Mouse (Mus musculus) hematopoietic stem cell, adult 5-6 weeks (primary cell): ENCODE data around the gene Schip1. TPM values are rescaled to one million over a fixed set of nuclear protein-coding genes. Genes with fewer than 3 reads are reported as not detected.

Experiments used
- ATAC-seq, 2 experiments: fragments of 125-278 bp in 1 of 2; replicated peaks in 1 of 2; 2 replicates each; pipeline ENCODE4 v1.8.0; 2016 to 2017; ENCODE audit warnings: inconsistent platforms in 2 of 2, mild to moderate bottlenecking in 2 of 2, moderate number of reproducible peaks in 2 of 2, low read depth in 1 of 2, moderate TSS enrichment in 1 of 2; ENCODE audit not compliant: low FRiP score in 2 of 2, poor library complexity in 2 of 2, severe bottlenecking in 2 of 2, insufficient read depth in 1 of 2, low TSS enrichment in 1 of 2
- total RNA-seq: library from RNA; stranded (forward); fragments of 172-1452, 232-1000 nt; gene quantifications from 2 replicates; pipeline ENCODE4 v1.2.3, GENCODE M21; 2017

Schip1 gene
- total RNA-seq, 1 experiment from 2014 or later, result 0.94 TPM

DNA sequence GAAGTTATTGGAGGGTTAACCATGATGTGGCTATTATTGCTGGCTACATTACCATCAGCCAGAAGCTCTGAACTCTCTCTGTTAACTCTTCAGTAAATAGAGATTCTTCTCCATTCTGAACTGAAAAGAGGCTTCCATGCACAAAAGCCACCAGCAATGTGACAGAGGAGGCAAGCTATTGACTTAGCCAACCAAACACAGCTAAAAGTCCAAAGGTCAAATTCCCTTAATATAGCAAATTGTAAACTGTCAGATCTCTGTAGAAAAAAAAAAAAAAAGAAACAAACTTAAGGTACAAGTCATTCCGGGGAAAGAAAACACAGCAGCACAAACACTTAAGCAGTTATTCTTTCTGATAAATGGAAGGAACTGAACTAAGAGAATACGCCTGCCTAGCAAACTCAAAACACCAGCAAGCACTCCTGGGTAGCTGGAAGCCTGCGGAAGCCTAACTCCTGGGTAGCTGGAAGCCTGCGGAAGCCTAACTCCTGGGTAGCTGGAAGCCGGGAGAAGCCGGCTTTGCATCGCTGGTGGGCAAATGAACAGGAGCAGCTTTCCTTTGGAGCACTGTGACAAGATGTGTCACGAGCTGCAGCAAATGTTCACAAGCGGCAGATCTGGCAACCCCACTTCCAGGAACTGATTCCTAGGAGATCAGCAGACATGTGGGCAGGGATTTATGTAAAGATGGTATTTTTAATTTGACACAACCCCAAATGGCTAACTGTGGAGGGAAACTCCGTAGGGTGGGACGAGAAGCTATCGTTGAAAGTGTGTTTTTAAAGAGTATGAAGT, 528.7 kb downstream of the Schip1 start:
- ATAC-seq, result no peak

DNA sequence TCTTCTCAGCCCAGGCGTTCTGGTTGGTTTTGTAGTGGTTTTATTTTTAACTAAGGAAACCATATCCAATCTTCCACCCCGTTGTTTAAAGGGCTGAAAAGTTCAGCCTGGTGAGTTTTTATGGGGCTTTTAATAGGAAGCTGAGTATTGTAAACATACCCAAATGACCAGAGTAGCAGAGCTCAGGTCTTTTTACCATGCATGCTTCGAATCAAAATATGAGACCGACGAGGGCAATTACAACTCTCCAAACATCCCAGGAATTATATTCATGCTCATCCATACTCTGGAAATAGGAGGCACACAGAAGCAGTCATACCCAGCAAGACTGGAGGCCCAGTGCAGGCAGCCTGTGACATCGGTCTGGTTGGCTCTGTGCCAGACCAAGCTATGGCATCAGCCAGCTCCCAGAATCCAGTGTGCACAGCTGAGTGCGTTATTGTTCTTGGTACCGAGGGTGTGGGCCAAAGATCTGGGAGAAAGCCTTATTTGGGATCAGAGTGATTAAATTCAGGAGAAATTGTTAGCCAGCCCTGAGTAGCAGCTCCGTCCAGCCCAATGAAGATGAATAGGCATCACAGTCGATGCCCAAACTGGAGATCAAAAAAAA, 530.8 kb downstream of the Schip1 start:
- no peak for ATAC-seq

- ATAC-seq, result no peak
Observed at GRCm38 (mm10) chr3:68596938-68597337, 532.3 kb downstream of the Schip1 start.

DNA sequence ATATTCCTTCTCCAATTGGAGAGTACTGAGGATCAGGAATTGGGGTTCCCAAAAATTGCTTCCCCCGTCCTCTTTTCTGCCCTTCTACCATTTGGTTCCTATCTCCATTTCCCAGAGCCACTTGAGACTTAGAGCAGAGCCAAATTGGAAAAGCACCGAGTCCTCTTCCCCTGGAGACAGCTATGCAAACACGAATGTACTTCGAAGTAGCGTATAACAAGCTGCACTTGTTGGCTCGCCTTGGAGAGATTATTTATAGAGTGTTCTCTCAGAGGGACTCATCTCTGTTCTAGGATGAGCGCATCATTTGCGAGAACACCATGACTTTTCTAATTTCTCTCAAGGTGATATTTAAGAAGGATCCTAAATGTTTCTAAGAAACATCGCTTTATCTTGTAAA, 538.3 kb downstream of the Schip1 start:
- no peak for ATAC-seq

- ATAC-seq, result no peak
Observed at GRCm38 (mm10) chr3:68604467-68604866, 539.9 kb downstream of the Schip1 start.

GRCm38 (mm10) chr3:68604962-68605361, 540.4 kb downstream of the Schip1 start:
- no peak for ATAC-seq

GRCm38 (mm10) chr3:68605942-68606603, 541.5 kb downstream of the Schip1 start:
- no peak for ATAC-seq

DNA sequence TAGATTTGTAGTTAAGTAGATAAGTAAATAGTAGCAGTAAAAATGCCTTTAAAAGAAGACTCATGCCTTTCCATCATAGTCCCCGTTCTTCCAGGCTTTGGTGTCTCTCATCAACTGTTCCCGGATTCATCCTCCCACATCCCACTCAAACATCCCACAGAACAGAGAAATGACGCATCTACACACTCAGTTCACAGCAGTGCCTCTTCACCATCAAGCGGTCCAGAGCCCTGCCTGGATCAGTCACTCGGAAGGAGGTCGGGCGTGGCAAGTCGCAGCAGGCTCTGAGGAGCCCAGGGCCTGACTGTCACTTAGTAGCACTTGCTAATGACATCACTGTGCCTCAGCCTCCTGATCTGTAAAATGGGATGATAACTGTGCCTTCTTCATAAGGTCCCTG, 542.1 kb downstream of the Schip1 start:
- no peak for ATAC-seq

GRCm38 (mm10) chr3:68607336-68607735, 542.7 kb downstream of the Schip1 start:
- no peak for ATAC-seq

- no peak for ATAC-seq
Observed at GRCm38 (mm10) chr3:68608848-68609497, 544.4 kb downstream of the Schip1 start.

DNA sequence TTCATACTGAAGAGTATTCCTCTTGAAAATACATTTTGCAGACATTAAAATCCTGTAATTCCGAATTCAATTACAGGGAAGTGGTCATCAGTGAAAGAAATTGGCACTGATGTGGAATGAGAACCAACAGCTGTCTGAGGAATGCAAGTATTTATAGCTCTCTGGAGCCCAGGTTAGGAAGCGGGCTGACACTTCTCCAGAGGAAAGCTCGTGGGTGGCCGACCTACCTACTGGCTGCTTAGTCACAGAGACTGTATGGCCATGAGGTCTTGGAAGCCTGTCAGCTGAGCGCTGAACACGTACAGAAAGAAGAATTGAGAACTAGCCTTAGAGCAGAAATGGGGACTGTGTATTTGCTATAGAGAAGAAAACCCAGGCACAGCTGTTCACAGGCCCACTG, 545.4 kb downstream of the Schip1 start:
- no peak for ATAC-seq

DNA sequence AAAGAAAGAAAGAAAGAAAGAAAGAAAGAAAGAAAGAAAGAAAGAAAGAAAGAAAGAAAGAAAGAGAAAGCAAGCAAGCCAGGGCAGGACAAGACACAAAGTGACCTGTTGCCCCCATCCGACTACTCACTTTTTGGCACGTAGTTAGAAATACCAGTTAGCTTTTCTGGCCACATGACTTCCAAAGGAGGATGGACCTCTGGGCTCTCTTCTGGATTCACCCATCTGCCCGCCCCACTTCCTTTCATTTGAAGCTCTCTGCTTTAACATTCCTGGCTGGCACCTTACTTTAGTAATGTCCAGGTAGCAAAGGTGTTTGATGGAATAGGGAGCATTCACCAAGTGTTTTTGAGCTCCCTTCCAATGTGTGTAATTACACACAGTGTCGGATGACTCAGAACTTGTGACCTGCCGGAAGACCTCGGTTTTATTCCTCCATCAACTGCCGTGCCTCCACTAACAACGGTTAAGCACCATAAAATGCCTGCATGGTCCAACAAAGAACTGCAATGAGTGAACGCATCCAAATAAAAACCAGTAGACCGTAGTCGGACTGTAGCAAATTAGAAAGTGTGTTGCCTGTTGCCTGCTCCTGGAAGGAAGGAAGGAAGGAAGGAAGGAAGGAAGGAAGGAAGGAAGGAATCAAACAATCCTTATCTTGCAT, 546.1 kb downstream of the Schip1 start:
- ATAC-seq, result no peak

GRCm38 (mm10) chr3:68615042-68615810, 550.6 kb downstream of the Schip1 start:
- peak; percentile 54 to 65; a peak in 3 of 4 replicates for ATAC-seq

- no peak for ATAC-seq
Observed at GRCm38 (mm10) chr3:68616363-68616762, 551.8 kb downstream of the Schip1 start.

DNA sequence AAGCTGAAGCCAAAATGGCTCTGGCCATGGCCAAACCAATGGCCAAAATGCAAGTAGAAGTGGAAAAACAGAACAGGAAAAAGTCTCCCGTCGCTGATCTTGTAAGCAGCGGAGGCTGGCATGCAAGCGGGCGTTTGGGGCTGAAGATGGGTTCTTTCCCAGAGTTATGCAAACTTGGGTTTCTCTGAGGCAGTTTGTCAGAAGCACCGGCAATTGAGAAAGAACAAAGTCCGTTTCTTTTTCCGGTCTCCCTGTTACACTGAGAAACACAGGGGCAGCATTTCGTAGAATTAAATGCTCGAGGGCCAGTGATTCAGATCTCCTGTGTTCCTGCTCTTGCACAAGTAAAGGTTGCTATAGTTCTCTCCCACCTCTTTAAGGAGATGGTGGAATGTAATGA, 553.1 kb downstream of the Schip1 start:
- ATAC-seq, result no peak; a peak in 1 of 4 replicates

DNA sequence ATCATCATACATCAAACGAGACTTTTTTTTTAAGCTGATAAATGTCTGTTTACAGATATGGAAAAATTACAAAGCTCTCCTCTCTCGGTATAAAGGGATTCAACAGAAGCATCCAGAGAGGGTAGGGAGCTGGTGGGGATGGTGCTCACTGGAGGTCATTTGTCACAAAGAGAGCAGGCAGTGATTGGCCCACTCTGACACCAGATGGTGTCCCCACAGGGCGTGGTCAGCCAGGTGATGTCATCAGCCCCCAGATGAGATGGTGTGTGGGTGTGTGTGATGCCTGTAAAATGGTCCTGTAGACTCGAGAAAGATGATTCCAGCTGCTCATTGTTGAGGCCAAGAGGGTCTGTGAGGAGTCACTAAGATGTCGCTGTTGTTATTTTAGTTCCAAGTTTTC, 554.5 kb downstream of the Schip1 start:
- no peak for ATAC-seq

DNA sequence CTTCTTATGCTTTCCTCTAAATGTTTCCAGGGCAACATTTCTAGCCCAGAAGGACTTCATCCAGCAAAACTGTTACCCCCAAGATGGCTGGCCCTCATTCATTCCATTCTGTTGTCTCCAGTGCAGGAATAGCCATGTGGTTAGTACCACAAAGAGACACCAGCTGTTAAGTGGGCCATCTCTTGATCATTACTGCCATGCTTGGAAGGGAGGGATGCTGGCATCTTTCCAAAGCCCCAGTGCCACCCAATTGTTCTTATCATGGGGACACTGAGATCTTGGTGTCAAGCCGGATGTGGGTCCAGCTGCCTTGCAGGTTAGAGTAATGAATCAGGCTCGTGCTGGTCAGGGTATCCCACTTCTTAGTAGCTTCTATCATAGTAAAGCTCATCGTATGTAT, 557.4 kb downstream of the Schip1 start:
- ATAC-seq, result no peak
